Mouse (Mus musculus) intestine, embryonic 16.5 days (tissue): Measurements from ENCODE around the gene Tenm3. TPM values are rescaled to one million over a fixed set of nuclear protein-coding genes. Genes with fewer than 3 reads are reported as not detected.
A peak's percentile ranks its signal among the peaks of the same experiment; 100 is the strongest.

Experiments used
- ATAC-seq: fragments of 200-750 bp; cut with Nextera tagmentation; 2 replicates; pipeline ENCODE4 v1.8.0; 2017; ENCODE audit warnings: moderate TSS enrichment, moderate library complexity
- H3K27ac ChIP-seq: fragments of 300-500 bp; sonication (generic); 2 replicates; pipeline ENCODE4 v1.5.1; 2014; ENCODE audit warnings: mild to moderate bottlenecking, low read length
- H3K27me3 ChIP-seq: fragments of 300-500 bp; sonication (generic); replicated peaks from 2 replicates; pipeline ENCODE4 v1.6.1; 2014; ENCODE audit warnings: low read length, control low read depth, mixed read lengths; ENCODE audit not compliant: control insufficient read depth, insufficient read depth
- H3K36me3 ChIP-seq: fragments of 300-500 bp; sonication (generic); 2 replicates; pipeline ENCODE4 v1.6.1; 2014; ENCODE audit warnings: low read length, control low read depth; ENCODE audit not compliant: control insufficient read depth, insufficient read depth
- H3K4me1 ChIP-seq: fragments of 300-500 bp; sonication (generic); 2 replicates; pipeline ENCODE4 v1.6.1; 2014; ENCODE audit warnings: low read length, control low read depth, mixed read lengths; ENCODE audit not compliant: control insufficient read depth, insufficient read depth
- H3K4me2 ChIP-seq: fragments of 300-500 bp; sonication (generic); 2 replicates; pipeline ENCODE4 v1.6.1; 2014; ENCODE audit warnings: low read depth, low read length, control low read depth
- H3K4me3 ChIP-seq: fragments of 300-500 bp; sonication (generic); 2 replicates; pipeline ENCODE4 v1.5.1; 2014; ENCODE audit warnings: mild to moderate bottlenecking, low read length
- H3K9ac ChIP-seq: fragments of 300-500 bp; sonication (generic); 2 replicates; pipeline ENCODE4 v1.6.1; 2014; ENCODE audit warnings: low read depth, low read length
- H3K9me3 ChIP-seq: fragments of 300-500 bp; sonication (generic); 2 replicates; pipeline ENCODE4 v1.6.1; 2016; ENCODE audit warnings: low read length, control low read depth; ENCODE audit not compliant: control insufficient read depth
- WGBS: fragments of 180-500 bp; shearing (Covaris S2); extraction: QIAGEN DNeasy Blood & Tissue Kit; methylation state at CpG from one replicate; pipeline ENCODE4 v1.1.7; 2014; 5-methylcytosine and 5-hydroxymethylcytosine counted together
- polyA plus RNA-seq: library from polyadenylated mRNA; unstranded; fragments of >200 nt; fragmentation: Nextera tagmentation; extraction: Ambion mirVana; gene quantifications from 2 replicates; pipeline ENCODE4 v1.2.1, GENCODE M21; 2015

The Tenm3 gene
- polyA plus RNA-seq, 1 experiment from 2014 or later: 11.3 TPM

- Histone ChIP-seq H3K27ac (no peak overlapping the region), H3K4me2 (no peak overlapping the region), H3K27me3 (no peaks in the 10 kb centered on the region), H3K36me3 (no peaks in the 10 kb centered on the region), H3K9me3 (no peaks in the 10 kb centered on the region), H3K9ac (no peak overlapping the region), H3K4me3 (no peak overlapping the region), H3K4me1 (peaks cover 2% of the 10 kb centered on the region; the same call in 1 of the 2 replicates)
- WGBS: 92% methylated on average over 4 of the region's 4 CpGs
- ATAC-seq: no peak
Observed at GRCm38 (mm10) chr8:48522536-48523123, 321.1 kb downstream of the Tenm3 start.

- no peak overlapping the region for H3K27ac ChIP-seq
- no peak overlapping the region for H3K9ac ChIP-seq
- peaks cover 6% of the 10 kb centered on the region; the same call in 1 of the 2 replicates for H3K4me1 ChIP-seq
- WGBS: 88% methylated on average over 8 of the region's 8 CpGs
- H3K4me2 ChIP-seq: no peak overlapping the region
- no peaks in the 10 kb centered on the region for H3K36me3 ChIP-seq
- no peaks in the 10 kb centered on the region for H3K27me3 ChIP-seq
- no peak for ATAC-seq
- H3K4me3 ChIP-seq: no peak overlapping the region
- no peaks in the 10 kb centered on the region for H3K9me3 ChIP-seq
Observed at GRCm38 (mm10) chr8:48522004-48522403, 321.7 kb downstream of the Tenm3 start.

- ATAC-seq: peak; percentile 53; the same call in 1 of the 2 replicates
- Histone ChIP-seq H3K27me3 (no peaks in the 10 kb centered on the region), H3K36me3 (no peaks in the 10 kb centered on the region), H3K4me1 (peaks cover 7% of the 10 kb centered on the region; the same call in 1 of the 2 replicates), H3K4me2 (no peak overlapping the region), H3K9me3 (no peaks in the 10 kb centered on the region), H3K4me3 (no peak overlapping the region), H3K9ac (no peak overlapping the region), H3K27ac (no peak overlapping the region)
Observed at GRCm38 (mm10) chr8:48517431-48517830, 326.3 kb downstream of the Tenm3 start.

GRCm38 (mm10) chr8:48514230-48514629, 329.5 kb downstream of the Tenm3 start:
- WGBS: 80% methylated on average over 4 of the region's 4 CpGs
- Histone ChIP-seq H3K9me3 (no peaks in the 10 kb centered on the region), H3K36me3 (no peaks in the 10 kb centered on the region), H3K4me3 (no peak overlapping the region), H3K9ac (no peak overlapping the region), H3K4me2 (no peak overlapping the region), H3K4me1 (peaks cover 7% of the 10 kb centered on the region; the same call in 1 of the 2 replicates), H3K27ac (no peak overlapping the region), H3K27me3 (no peaks in the 10 kb centered on the region)
- ATAC-seq: no peak

GRCm38 (mm10) chr8:48513801-48514200, 329.9 kb downstream of the Tenm3 start:
- WGBS: 83% methylated on average over 7 of the region's 7 CpGs
- no peak overlapping the region for H3K27ac ChIP-seq

GRCm38 (mm10) chr8:48511546-48511945, 332.2 kb downstream of the Tenm3 start:
- no peak overlapping the region for H3K9ac ChIP-seq
- no peaks in the 10 kb centered on the region for H3K36me3 ChIP-seq
- H3K27ac ChIP-seq: no peak overlapping the region
- no peaks in the 10 kb centered on the region for H3K4me1 ChIP-seq
- no peak overlapping the region for H3K4me2 ChIP-seq
- no peak overlapping the region for H3K4me3 ChIP-seq
- no peaks in the 10 kb centered on the region for H3K27me3 ChIP-seq
- ATAC-seq: no peak
- WGBS: 86% methylated on average over 12 of the region's 12 CpGs
- no peaks in the 10 kb centered on the region for H3K9me3 ChIP-seq

More at GRCm38 (mm10) chr8:48513801-48514200, 329.9 kb downstream of the Tenm3 start:
- Histone ChIP-seq H3K9ac (no peak overlapping the region), H3K27me3 (no peaks in the 10 kb centered on the region), H3K4me3 (no peak overlapping the region), H3K4me1 (peaks cover 7% of the 10 kb centered on the region; the same call in 1 of the 2 replicates), H3K9me3 (no peaks in the 10 kb centered on the region), H3K4me2 (no peak overlapping the region), H3K36me3 (no peaks in the 10 kb centered on the region)
- no peak for ATAC-seq

- no peak for ATAC-seq
- Histone ChIP-seq H3K4me2 (no peak overlapping the region), H3K27ac (no peak overlapping the region), H3K9ac (no peak overlapping the region), H3K36me3 (no peaks in the 10 kb centered on the region), H3K4me3 (no peak overlapping the region), H3K9me3 (no peaks in the 10 kb centered on the region), H3K27me3 (no peaks in the 10 kb centered on the region), H3K4me1 (no peaks in the 10 kb centered on the region)
- 76% methylated on average over 14 of the region's 14 CpGs for WGBS
Observed at GRCm38 (mm10) chr8:48511137-48511536, 332.6 kb downstream of the Tenm3 start.

GRCm38 (mm10) chr8:48508641-48509599, 334.8 kb downstream of the Tenm3 start:
- H3K4me3 ChIP-seq: peak overlapping the region; percentile 23
- H3K36me3 ChIP-seq: no peaks in the 10 kb centered on the region
- H3K4me2 ChIP-seq: peak overlapping the region; percentile 46
- no peak for ATAC-seq
- H3K9me3 ChIP-seq: no peaks in the 10 kb centered on the region
- no peak overlapping the region for H3K27ac ChIP-seq
- H3K27me3 ChIP-seq: no peaks in the 10 kb centered on the region
- 46% methylated on average over 29 of the region's 29 CpGs for WGBS
- no peak overlapping the region for H3K9ac ChIP-seq
- H3K4me1 ChIP-seq: no peaks in the 10 kb centered on the region

- Histone ChIP-seq H3K9me3 (no peaks in the 10 kb centered on the region), H3K4me1 (no peaks in the 10 kb centered on the region), H3K9ac (no peak overlapping the region), H3K36me3 (no peaks in the 10 kb centered on the region), H3K4me2 (no peak overlapping the region), H3K4me3 (no peak overlapping the region), H3K27ac (no peak overlapping the region), H3K27me3 (no peaks in the 10 kb centered on the region)
- ATAC-seq: no peak
- WGBS: 73% methylated on average over 10 of the region's 10 CpGs
Observed at GRCm38 (mm10) chr8:48507719-48508501, 335.8 kb downstream of the Tenm3 start.
